Mouse (Mus musculus) ES-Bruce4 (cell line): ENCODE measurements around the gene Aaas.

ENCODE experiments used
- CTCF ChIP-seq: IDR thresholded peaks from one replicate; pipeline ENCODE4 v1.8.1; 2011; ENCODE audit warnings: low read depth, low read length
- POLR2A ChIP-seq: IDR thresholded peaks from one replicate; pipeline ENCODE4 v1.8.1; 2011; ENCODE audit warnings: low read length; ENCODE audit not compliant: insufficient read depth

DNA sequence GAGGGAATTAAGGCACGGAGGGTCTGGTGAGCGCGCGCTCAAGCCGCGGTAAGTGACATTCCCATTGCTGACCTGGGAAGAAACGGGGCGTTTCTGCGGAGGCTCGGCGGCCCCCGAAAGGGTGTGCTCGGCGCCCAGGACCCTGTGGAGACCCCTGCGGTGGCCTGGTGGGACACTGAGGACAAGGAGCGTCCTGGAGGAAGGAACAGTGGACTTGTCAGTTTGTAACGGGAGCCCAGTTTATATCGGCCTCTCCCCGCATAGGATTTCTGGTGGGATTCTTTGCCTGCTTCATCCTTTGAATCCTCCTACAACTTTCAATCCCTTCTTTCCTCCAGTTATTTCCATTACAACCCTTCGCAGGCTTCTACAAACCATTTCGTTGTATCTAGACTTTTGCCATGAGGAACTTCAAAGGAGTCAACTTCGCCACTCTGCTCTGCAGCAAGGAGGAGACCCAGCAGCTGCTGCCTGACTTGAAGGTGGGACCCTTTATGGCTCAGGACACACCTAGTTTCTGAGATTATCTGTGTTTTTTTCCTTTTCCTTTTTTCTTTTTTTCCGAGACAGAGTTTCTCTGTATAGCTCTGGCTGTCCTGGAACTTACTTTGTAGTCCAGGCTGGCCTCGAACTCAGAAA is 54.1 kb downstream of the Aaas start:
- TF ChIP-seq CTCF (no peak), POLR2A (no peak)
